Mouse (Mus musculus) C2C12 (cell line): ENCODE measurements around the gene Fitm1. TPM values are rescaled to one million over a fixed set of nuclear protein-coding genes. Genes with fewer than 3 reads are reported as not detected.

Experiments
- H3K27me3 ChIP-seq: one replicate; pipeline ENCODE4 v1.6.1; 2011; ENCODE audit not compliant: control insufficient read depth, insufficient read depth, insufficient read length
- H3K36me3 ChIP-seq: one replicate; pipeline ENCODE4 v1.6.1; 2011; ENCODE audit not compliant: control insufficient read depth, insufficient read depth
- H3K4me3 ChIP-seq: one replicate; pipeline ENCODE4 v1.5.1; 2011; ENCODE audit warnings: mild to moderate bottlenecking, control low read depth; ENCODE audit not compliant: poor library complexity, insufficient read depth, severe bottlenecking
- H3K79me2 ChIP-seq: one replicate; pipeline ENCODE4 v1.6.1; 2011; ENCODE audit not compliant: control insufficient read depth, insufficient read depth
- H3K79me3 ChIP-seq: one replicate; pipeline ENCODE4 v1.6.1; 2011; ENCODE audit warnings: low read depth, control low read depth
- H3ac ChIP-seq: one replicate; pipeline ENCODE3; 2011; ENCODE audit warnings: low read depth; ENCODE audit not compliant: control insufficient read depth, insufficient read length
- CEBPB ChIP-seq: IDR thresholded peaks from one replicate; pipeline ENCODE4 v1.6.1; 2011; ENCODE audit warnings: low read depth, mild to moderate bottlenecking, control low read depth, moderate library complexity
- CTCF ChIP-seq: IDR thresholded peaks from one replicate; pipeline ENCODE4 v1.5.1; 2011; ENCODE audit not compliant: control insufficient read depth, insufficient read depth, insufficient read length
- FOSL1 ChIP-seq: IDR thresholded peaks from one replicate; pipeline ENCODE4 v1.8.0; 2011; ENCODE audit warnings: mild to moderate bottlenecking, low read length; ENCODE audit not compliant: poor library complexity, insufficient read depth, severe bottlenecking
- MAX ChIP-seq: IDR thresholded peaks from one replicate; pipeline ENCODE4 v1.6.1; 2011; ENCODE audit warnings: mild to moderate bottlenecking, control low read depth
- MYOD1 ChIP-seq: IDR thresholded peaks from one replicate; pipeline ENCODE4 v1.6.1; 2011; ENCODE audit warnings: low read depth; ENCODE audit not compliant: control insufficient read depth, insufficient read length
- MYOG ChIP-seq: IDR thresholded peaks from one replicate; pipeline ENCODE4 v1.6.1; 2011; ENCODE audit not compliant: control insufficient read depth, insufficient read length; ENCODE audit errors: extremely low read depth
- USF1 ChIP-seq: IDR thresholded peaks from one replicate; pipeline ENCODE4 v1.6.1; 2011; ENCODE audit warnings: low read depth, mild to moderate bottlenecking, control low read depth, moderate library complexity
- polyA plus RNA-seq: library from polyadenylated mRNA; unstranded; fragments of >200 nt; fragmentation: generic; extraction: Trizol; gene quantifications from one replicate; pipeline ENCODE4 v1.2.1, GENCODE M21; 2012; ENCODE audit warnings: missing spikeins

Gene Fitm1
- polyA plus RNA-seq, 1 experiment = 0.40 TPM

DNA sequence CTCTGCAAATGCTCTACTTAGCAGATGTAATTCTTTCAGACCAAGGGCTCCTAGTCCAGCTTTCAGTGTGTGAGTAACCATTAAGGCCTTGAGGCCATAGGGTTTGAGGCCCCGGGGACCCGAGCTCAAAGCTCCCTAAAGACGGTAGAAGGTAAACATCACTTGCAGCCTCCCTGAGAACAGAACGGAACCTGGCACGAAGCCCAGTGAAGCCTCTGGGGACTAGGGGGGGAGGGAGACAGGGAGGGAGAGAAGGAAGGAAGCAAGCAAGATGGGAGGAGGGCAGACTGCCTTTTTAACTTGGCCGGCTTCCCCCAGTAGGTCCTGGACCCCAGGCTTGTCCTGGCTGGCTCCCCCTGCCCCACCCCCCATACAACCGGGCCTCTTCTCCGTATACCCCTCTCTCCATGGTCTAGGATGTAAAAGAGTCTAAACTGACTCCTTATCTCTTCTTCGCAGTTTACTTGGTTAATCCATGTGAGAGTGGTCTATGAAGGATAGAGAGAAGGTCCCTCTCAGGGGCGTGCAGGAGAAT, 34.6 kb upstream of the Fitm1 start:
- TF ChIP-seq MYOG (no peak), CEBPB (no peak), CTCF (no peak), FOSL1 (no peak), MYOD1 (no peak), USF1 (no peak), MAX (no peak)
- no peaks in the 10 kb centered on the region for H3K27me3 ChIP-seq
- H3K4me3 ChIP-seq = peak overlapping the region; percentile 50
- peaks cover 27% of the 10 kb centered on the region for H3K36me3 ChIP-seq
- peak overlapping the region; percentile 81 for H3ac ChIP-seq
- H3K79me3 ChIP-seq = no peaks in the 10 kb centered on the region
- peaks cover 20% of the 10 kb centered on the region for H3K79me2 ChIP-seq

DNA sequence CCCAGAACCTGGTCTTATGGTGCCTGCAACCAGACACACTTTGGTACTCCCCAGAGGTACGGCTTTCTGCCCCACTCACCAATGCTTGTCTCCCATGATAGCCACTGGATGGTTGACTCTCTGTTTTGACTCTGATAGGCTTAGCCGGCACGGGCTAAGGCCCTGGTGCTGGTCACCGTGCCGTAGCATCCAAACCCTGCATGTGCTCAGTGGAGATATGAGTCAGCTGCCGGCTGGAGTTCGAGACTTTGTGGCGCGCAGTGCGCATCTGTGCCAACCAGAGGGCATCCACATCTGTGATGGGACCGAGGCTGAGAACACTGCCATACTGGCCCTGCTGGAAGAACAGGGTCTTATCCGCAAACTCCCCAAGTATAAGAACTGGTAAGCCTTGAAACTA, 33.1 kb upstream of the Fitm1 start:
- Histone ChIP-seq H3K27me3 (no peaks in the 10 kb centered on the region), H3K36me3 (peaks cover 34% of the 10 kb centered on the region), H3ac (no peak overlapping the region), H3K79me2 (peaks cover 20% of the 10 kb centered on the region), H3K4me3 (no peak overlapping the region), H3K79me3 (no peaks in the 10 kb centered on the region)
- TF ChIP-seq MYOD1 (no peak), USF1 (no peak), FOSL1 (no peak), CTCF (no peak), CEBPB (no peak), MAX (no peak), MYOG (no peak)

DNA sequence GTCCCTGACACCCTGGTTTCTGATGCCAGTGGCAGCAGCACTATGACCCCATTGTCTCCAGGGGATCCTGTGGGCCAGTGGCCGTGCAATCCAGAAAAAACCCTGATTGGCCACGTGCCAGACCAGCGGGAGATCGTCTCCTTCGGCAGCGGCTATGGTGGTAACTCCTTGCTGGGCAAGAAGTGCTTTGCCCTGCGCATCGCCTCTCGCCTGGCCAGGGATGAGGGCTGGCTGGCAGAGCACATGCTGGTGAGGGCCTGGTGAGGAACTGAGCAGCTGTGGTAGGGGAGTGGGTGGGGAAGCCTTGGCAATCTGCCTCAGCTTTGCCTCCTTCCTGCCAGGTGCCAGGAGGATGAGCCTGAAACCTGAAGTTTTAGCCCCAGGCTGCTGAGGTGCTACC, 31.1 kb upstream of the Fitm1 start:
- H3K79me3 ChIP-seq = no peaks in the 10 kb centered on the region
- TF ChIP-seq MAX (no peak), MYOD1 (no peak), CEBPB (no peak), FOSL1 (no peak), CTCF (no peak)
- H3ac ChIP-seq = no peak overlapping the region
- no peak overlapping the region for H3K4me3 ChIP-seq
- H3K36me3 ChIP-seq = peaks cover 53% of the 10 kb centered on the region
- H3K27me3 ChIP-seq = no peaks in the 10 kb centered on the region
- H3K79me2 ChIP-seq = peaks cover 20% of the 10 kb centered on the region

DNA sequence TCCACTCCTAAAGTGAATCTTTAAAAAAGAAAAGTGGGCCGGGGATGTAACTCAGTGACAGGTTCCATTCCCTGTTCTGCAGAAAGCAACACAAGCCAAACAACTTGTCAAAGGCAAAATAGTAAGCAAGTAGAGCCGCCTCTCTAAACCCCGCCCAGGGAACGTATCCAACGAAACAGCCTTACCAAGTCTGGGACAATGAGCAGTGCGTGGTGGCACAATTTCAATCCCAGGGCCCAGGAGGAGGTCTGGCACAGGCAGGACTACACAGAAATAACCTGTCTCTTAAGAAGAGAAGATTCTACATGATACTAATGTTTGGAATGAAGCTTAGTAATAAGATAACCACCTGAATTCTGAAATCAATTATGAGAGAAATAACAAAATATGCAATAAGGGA, 25.2 kb upstream of the Fitm1 start:
- Histone ChIP-seq H3K27me3 (no peaks in the 10 kb centered on the region), H3K79me3 (no peaks in the 10 kb centered on the region), H3ac (no peak overlapping the region), H3K4me3 (no peak overlapping the region), H3K36me3 (peaks cover 44% of the 10 kb centered on the region), H3K79me2 (no peaks in the 10 kb centered on the region)
- TF ChIP-seq USF1 = no peak

DNA sequence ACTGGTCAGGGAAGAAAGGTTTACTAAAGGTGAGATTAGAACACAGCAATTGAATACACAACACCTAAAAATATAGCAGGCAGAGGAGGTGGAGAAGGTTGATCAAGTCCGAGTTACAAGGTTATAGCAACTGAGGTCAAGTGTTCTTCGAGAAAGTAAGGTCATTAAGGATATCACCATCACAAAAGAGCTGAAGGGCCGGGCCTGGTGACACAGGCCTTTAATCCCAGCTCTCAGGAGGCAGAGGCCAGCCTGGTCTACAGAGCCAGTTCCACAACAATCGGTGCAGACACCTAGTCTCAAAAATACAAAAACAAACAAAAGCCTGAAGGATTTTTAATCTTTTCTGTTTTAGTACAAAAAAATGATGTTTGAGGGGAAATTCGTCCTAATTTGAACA, 24.1 kb upstream of the Fitm1 start:
- H3K79me3 ChIP-seq = no peaks in the 10 kb centered on the region
- TF ChIP-seq CTCF (no peak), CEBPB (no peak), MYOD1 (no peak), MAX (no peak)
- H3K36me3 ChIP-seq = peaks cover 34% of the 10 kb centered on the region
- no peaks in the 10 kb centered on the region for H3K27me3 ChIP-seq
- H3K4me3 ChIP-seq = no peak overlapping the region
- no peak overlapping the region for H3ac ChIP-seq
- H3K79me2 ChIP-seq = no peaks in the 10 kb centered on the region

DNA sequence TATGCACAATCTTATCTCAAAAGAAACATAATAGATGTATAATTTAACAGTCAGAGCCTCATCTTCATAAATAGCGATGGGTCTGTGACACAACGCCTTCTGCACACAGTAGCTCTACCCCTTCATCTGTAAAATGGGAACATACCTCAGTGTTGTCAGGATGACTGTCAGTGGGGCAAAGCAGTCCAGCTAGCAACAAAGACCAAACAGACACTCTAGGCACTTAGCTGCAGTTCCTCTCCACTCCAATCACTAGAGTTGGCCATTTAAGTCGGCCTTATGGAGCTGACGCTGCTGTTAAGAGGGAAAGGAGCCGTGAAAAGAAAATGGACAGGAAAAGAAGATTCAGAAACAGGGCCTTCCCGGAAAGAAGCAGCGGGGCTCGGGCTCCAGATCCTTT, 23.6 kb upstream of the Fitm1 start:
- no peak overlapping the region for H3ac ChIP-seq
- H3K36me3 ChIP-seq = peaks cover 34% of the 10 kb centered on the region
- no peaks in the 10 kb centered on the region for H3K79me3 ChIP-seq
- H3K79me2 ChIP-seq = no peaks in the 10 kb centered on the region
- no peak for TF ChIP-seq FOSL1
- no peak for TF ChIP-seq CTCF
- TF ChIP-seq USF1 = no peak
- no peak for TF ChIP-seq MAX
- no peak for TF ChIP-seq MYOD1
- no peak for TF ChIP-seq MYOG
- TF ChIP-seq CEBPB = no peak
- H3K27me3 ChIP-seq = no peaks in the 10 kb centered on the region
- no peak overlapping the region for H3K4me3 ChIP-seq
